Mouse (Mus musculus): ENCODE measurements around the gene Rdh12. TPM values are rescaled to one million over a fixed set of nuclear protein-coding genes. Genes with fewer than 3 reads are reported as not detected.
A peak's percentile ranks its signal among the peaks of the same experiment; 100 is the strongest.

Gene Rdh12
- polyA plus RNA-seq, 1 experiment from 2014 or later, result 1.8 TPM

GRCm38 (mm10) chr12:79235485-79236080 lies 26.9 kb downstream of the Rdh12 start:
- Histone ChIP-seq H3K9me3 (ENCODE audit: low read length) (no peaks in the 10 kb centered on the region), H3K36me3 (replicated peaks; ENCODE audit: insufficient read depth, low read length) (peaks cover 63% of the 10 kb centered on the region), H3K27ac (ENCODE audit: low read depth) (no peak overlapping the region), H3K4me3 (ENCODE audit: low read depth, low read length) (no peak overlapping the region), H3K9ac (replicated peaks) (no peak overlapping the region), H3K4me1 (ENCODE audit: insufficient read depth) (0 out of 2 replicates have a peak, but pooled peaks cover 3% of the 10 kb centered on the region), H3K4me2 (ENCODE audit: low read depth, low read length) (no peak overlapping the region), H3K27me3 (ENCODE audit: insufficient read depth, low read length) (no peaks in the 10 kb centered on the region)
- TF ChIP-seq EP300 (IDR thresholded peaks at IDR 0.05; ENCODE audit: low read depth) (0 out of 2 replicates have a peak, but pooled peaks have one; percentile 22), CTCF (IDR thresholded peaks at IDR 0.05; ENCODE audit: low read depth) (no peak)
- ATAC-seq (peak; percentile 50), DNase-seq (peak; percentile 57)
- 70% methylated on average over 11 of the region's 11 CpGs for WGBS (ENCODE audit: insufficient replicate concordance)

DNA sequence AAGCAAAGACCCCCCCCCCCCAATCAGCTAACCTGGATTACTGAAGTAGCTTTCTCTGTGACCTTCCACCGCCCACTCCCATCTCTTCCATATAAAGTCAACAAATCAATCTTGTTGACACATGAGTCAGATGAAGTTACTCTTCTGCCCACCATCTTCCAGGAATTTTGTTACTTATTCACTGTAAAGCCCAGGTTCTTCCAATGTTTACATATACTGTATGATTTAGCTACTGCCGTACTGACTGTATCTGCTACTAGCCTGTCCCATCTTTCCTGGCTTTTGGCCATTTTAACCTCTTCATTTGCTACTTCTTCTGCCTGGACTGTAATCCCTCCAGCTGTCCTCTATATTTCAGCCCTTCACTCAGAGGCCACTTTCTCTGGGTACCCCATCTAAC lies 33.3 kb downstream of the Rdh12 start:
- peaks cover 4% of the 10 kb centered on the region; the same call in 1 of the 2 replicates for H3K4me1 ChIP-seq (ENCODE audit: insufficient read depth)
- DNase-seq (no peak), ATAC-seq (peak; percentile 76)
- no peak overlapping the region for H3K9ac ChIP-seq (replicated peaks)
- no peak overlapping the region for H3K4me2 ChIP-seq (ENCODE audit: low read depth, low read length)
- no peaks in the 10 kb centered on the region for H3K9me3 ChIP-seq (ENCODE audit: low read length)
- no peaks in the 10 kb centered on the region for H3K27me3 ChIP-seq (ENCODE audit: insufficient read depth, low read length)
- H3K27ac ChIP-seq (ENCODE audit: low read depth), result 0 out of 2 replicates have a peak overlapping the region, but pooled peaks have one; percentile 16
- TF ChIP-seq EP300 (IDR thresholded peaks at IDR 0.05; ENCODE audit: low read depth), result no peak
- TF ChIP-seq CTCF (IDR thresholded peaks at IDR 0.05; ENCODE audit: low read depth), result no peak
- peaks cover 89% of the 10 kb centered on the region for H3K36me3 ChIP-seq (replicated peaks; ENCODE audit: insufficient read depth, low read length)
- no peak overlapping the region for H3K4me3 ChIP-seq (ENCODE audit: low read depth, low read length)
- 68% methylated on average over 2 of the region's 2 CpGs for WGBS (ENCODE audit: insufficient replicate concordance)

GRCm38 (mm10) chr12:79242921-79243320 lies 34.2 kb downstream of the Rdh12 start:
- peaks cover 84% of the 10 kb centered on the region for H3K36me3 ChIP-seq (replicated peaks; ENCODE audit: insufficient read depth, low read length)
- WGBS (ENCODE audit: insufficient replicate concordance), result 71% methylated on average over 6 of the region's 6 CpGs

GRCm38 (mm10) chr12:79248110-79248509 lies 39.4 kb downstream of the Rdh12 start:
- Histone ChIP-seq H3K27me3 (ENCODE audit: insufficient read depth, low read length) (no peaks in the 10 kb centered on the region), H3K27ac (ENCODE audit: low read depth) (no peak overlapping the region), H3K4me1 (ENCODE audit: insufficient read depth) (no peaks in the 10 kb centered on the region), H3K9ac (replicated peaks) (no peak overlapping the region), H3K9me3 (ENCODE audit: low read length) (no peaks in the 10 kb centered on the region), H3K4me3 (ENCODE audit: low read depth, low read length) (no peak overlapping the region), H3K4me2 (ENCODE audit: low read depth, low read length) (no peak overlapping the region), H3K36me3 (replicated peaks; ENCODE audit: insufficient read depth, low read length) (peaks cover 77% of the 10 kb centered on the region)
- no peak for TF ChIP-seq CTCF (IDR thresholded peaks at IDR 0.05; ENCODE audit: low read depth)
- no peak for TF ChIP-seq EP300 (IDR thresholded peaks at IDR 0.05; ENCODE audit: low read depth)
- WGBS (ENCODE audit: insufficient replicate concordance), result 74% methylated on average over 3 of the region's 3 CpGs
- DNase-seq, result no peak
- ATAC-seq, result no peak

More at GRCm38 (mm10) chr12:79242921-79243320, 34.2 kb downstream of the Rdh12 start:
- no peak for DNase-seq
- no peak overlapping the region for H3K9ac ChIP-seq (replicated peaks)
- no peak for ATAC-seq
- H3K4me3 ChIP-seq (ENCODE audit: low read depth, low read length), result no peak overlapping the region
- H3K4me2 ChIP-seq (ENCODE audit: low read depth, low read length), result no peak overlapping the region
- H3K9me3 ChIP-seq (ENCODE audit: low read length), result no peaks in the 10 kb centered on the region
- no peak overlapping the region for H3K27ac ChIP-seq (ENCODE audit: low read depth)
- H3K27me3 ChIP-seq (ENCODE audit: insufficient read depth, low read length), result no peaks in the 10 kb centered on the region
- H3K4me1 ChIP-seq (ENCODE audit: insufficient read depth), result peaks cover 4% of the 10 kb centered on the region; the same call in 1 of the 2 replicates
- no peak for TF ChIP-seq EP300 (IDR thresholded peaks at IDR 0.05; ENCODE audit: low read depth)
- TF ChIP-seq CTCF (IDR thresholded peaks at IDR 0.05; ENCODE audit: low read depth), result no peak

- no peaks in the 10 kb centered on the region for H3K9me3 ChIP-seq (ENCODE audit: low read length)
- peaks cover 11% of the 10 kb centered on the region for H3K4me1 ChIP-seq (ENCODE audit: insufficient read depth)
- H3K27ac ChIP-seq (ENCODE audit: low read depth), result peak overlapping the region; percentile 85
- WGBS (ENCODE audit: insufficient replicate concordance), result 67% methylated on average over 9 of the region's 9 CpGs
- H3K9ac ChIP-seq (replicated peaks), result no peak overlapping the region
- peaks cover 67% of the 10 kb centered on the region for H3K36me3 ChIP-seq (replicated peaks; ENCODE audit: insufficient read depth, low read length)
- peak; percentile 45 for DNase-seq
- H3K4me3 ChIP-seq (ENCODE audit: low read depth, low read length), result no peak overlapping the region
- no peak overlapping the region for H3K4me2 ChIP-seq (ENCODE audit: low read depth, low read length)
- peak; percentile 91 for ATAC-seq
- no peak for TF ChIP-seq CTCF (IDR thresholded peaks at IDR 0.05; ENCODE audit: low read depth)
- TF ChIP-seq EP300 (IDR thresholded peaks at IDR 0.05; ENCODE audit: low read depth), result peak; percentile 79
- H3K27me3 ChIP-seq (ENCODE audit: insufficient read depth, low read length), result no peaks in the 10 kb centered on the region
These were observed 44.8 kb downstream of the Rdh12 start for GRCm38 (mm10) chr12:79253294-79254053.

GRCm38 (mm10) chr12:79254975-79255374 lies 46.3 kb downstream of the Rdh12 start:
- H3K4me2 ChIP-seq (ENCODE audit: low read depth, low read length), result no peak overlapping the region
- no peak overlapping the region for H3K27ac ChIP-seq (ENCODE audit: low read depth)
- peaks cover 61% of the 10 kb centered on the region for H3K36me3 ChIP-seq (replicated peaks; ENCODE audit: insufficient read depth, low read length)
- DNase-seq (no peak), ATAC-seq (peak; percentile 6; the same call in 1 of the 2 replicates)
- no peak overlapping the region for H3K9ac ChIP-seq (replicated peaks)
- 82% methylated on average over 10 of the region's 10 CpGs for WGBS (ENCODE audit: insufficient replicate concordance)
- no peak overlapping the region for H3K4me3 ChIP-seq (ENCODE audit: low read depth, low read length)
- no peaks in the 10 kb centered on the region for H3K9me3 ChIP-seq (ENCODE audit: low read length)
- no peaks in the 10 kb centered on the region for H3K27me3 ChIP-seq (ENCODE audit: insufficient read depth, low read length)
- TF ChIP-seq CTCF (IDR thresholded peaks at IDR 0.05; ENCODE audit: low read depth), result no peak
- TF ChIP-seq EP300 (IDR thresholded peaks at IDR 0.05; ENCODE audit: low read depth), result no peak
- peaks cover 11% of the 10 kb centered on the region for H3K4me1 ChIP-seq (ENCODE audit: insufficient read depth)
